Mouse (Mus musculus) hindbrain, embryonic 15.5 days (tissue): ENCODE measurements around the gene Nacc1. TPM values are rescaled to one million over a fixed set of nuclear protein-coding genes. Genes with fewer than 3 reads are reported as not detected.

Experiments
- ATAC-seq: fragments of 200-750 bp; cut with Nextera tagmentation; 2 replicates; pipeline ENCODE4 v1.8.0; 2017; ENCODE audit warnings: low read depth, moderate number of reproducible peaks, moderate TSS enrichment; ENCODE audit not compliant: low FRiP score
- H3K27ac ChIP-seq: fragments of 300-500 bp; sonication (generic); replicated peaks from 2 replicates; pipeline ENCODE4 v1.5.1; 2015; ENCODE audit warnings: mild to moderate bottlenecking, inconsistent platforms
- H3K27me3 ChIP-seq: fragments of 300-500 bp; sonication (generic); 2 replicates; pipeline ENCODE4 v1.6.1; 2015; ENCODE audit warnings: control low read depth, inconsistent platforms
- H3K36me3 ChIP-seq: fragments of 300-500 bp; sonication (generic); 2 replicates; pipeline ENCODE4 v1.6.1; 2015; ENCODE audit warnings: control low read depth, inconsistent platforms
- H3K4me1 ChIP-seq: fragments of 300-500 bp; sonication (generic); replicated peaks from 2 replicates; pipeline ENCODE4 v1.6.1; 2015; ENCODE audit warnings: control low read depth, inconsistent platforms
- H3K4me2 ChIP-seq: fragments of 300-500 bp; sonication (generic); 2 replicates; pipeline ENCODE4 v1.6.1; 2015; ENCODE audit warnings: moderate library complexity, mild to moderate bottlenecking, inconsistent platforms
- H3K4me3 ChIP-seq: fragments of 300-500 bp; sonication (generic); 2 replicates; pipeline ENCODE4 v1.5.1; 2015; ENCODE audit warnings: mild to moderate bottlenecking, inconsistent platforms
- H3K9ac ChIP-seq: fragments of 300-500 bp; sonication (generic); 2 replicates; pipeline ENCODE4 v1.6.1; 2015; ENCODE audit warnings: inconsistent platforms
- H3K9me3 ChIP-seq: fragments of 300-500 bp; sonication (generic); 2 replicates; pipeline ENCODE4 v1.6.1; 2016; ENCODE audit warnings: control low read depth, inconsistent platforms
- WGBS: fragments of 180-500 bp; shearing (Covaris S2); methylation state at CpG from one replicate; pipeline ENCODE4 v1.1.7; 2015; 5-methylcytosine and 5-hydroxymethylcytosine counted together
- polyA plus RNA-seq: library from polyadenylated mRNA; unstranded; fragments of >200 nt; fragmentation: Nextera tagmentation; extraction: Ambion mirVana; gene quantifications from 2 replicates; pipeline ENCODE4 v1.2.1, GENCODE M21; 2015

The Nacc1 gene
- polyA plus RNA-seq, 1 experiment from 2014 or later, result 16.1 TPM

DNA sequence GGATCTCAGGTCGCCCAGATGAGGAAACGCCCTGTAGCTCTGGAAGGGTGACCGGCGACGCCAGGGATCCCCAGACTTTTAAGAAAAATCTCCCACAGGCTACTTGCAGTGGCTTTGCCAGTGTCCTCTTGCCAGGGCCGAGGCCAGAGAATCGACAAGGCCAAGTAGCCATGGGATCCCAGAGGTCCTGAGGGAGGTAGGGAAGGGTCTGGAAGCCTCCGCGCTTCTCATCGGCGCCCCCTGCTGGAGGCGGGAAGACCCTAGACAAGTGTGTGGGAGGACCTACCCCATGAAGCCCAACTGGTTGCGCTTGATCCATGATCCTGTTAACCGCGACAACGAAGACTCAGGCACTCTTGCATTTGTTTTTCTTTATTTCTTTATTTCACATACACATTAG lies 16.7 kb upstream of the Nacc1 start:
- H3K4me2 ChIP-seq, result peak overlapping the region; percentile 51
- no peak overlapping the region; the same call in 1 of the 2 replicates for H3K9ac ChIP-seq
- H3K4me3 ChIP-seq, result no peak overlapping the region
- H3K27me3 ChIP-seq, result peaks cover 46% of the 10 kb centered on the region
- 2% methylated on average over 16 of the region's 16 CpGs for WGBS
- no peaks in the 10 kb centered on the region for H3K9me3 ChIP-seq
- peaks cover 45% of the 10 kb centered on the region for H3K4me1 ChIP-seq
- peak overlapping the region; percentile 68 for H3K27ac ChIP-seq
- ATAC-seq, result no peak
- peaks cover 3% of the 10 kb centered on the region for H3K36me3 ChIP-seq

DNA sequence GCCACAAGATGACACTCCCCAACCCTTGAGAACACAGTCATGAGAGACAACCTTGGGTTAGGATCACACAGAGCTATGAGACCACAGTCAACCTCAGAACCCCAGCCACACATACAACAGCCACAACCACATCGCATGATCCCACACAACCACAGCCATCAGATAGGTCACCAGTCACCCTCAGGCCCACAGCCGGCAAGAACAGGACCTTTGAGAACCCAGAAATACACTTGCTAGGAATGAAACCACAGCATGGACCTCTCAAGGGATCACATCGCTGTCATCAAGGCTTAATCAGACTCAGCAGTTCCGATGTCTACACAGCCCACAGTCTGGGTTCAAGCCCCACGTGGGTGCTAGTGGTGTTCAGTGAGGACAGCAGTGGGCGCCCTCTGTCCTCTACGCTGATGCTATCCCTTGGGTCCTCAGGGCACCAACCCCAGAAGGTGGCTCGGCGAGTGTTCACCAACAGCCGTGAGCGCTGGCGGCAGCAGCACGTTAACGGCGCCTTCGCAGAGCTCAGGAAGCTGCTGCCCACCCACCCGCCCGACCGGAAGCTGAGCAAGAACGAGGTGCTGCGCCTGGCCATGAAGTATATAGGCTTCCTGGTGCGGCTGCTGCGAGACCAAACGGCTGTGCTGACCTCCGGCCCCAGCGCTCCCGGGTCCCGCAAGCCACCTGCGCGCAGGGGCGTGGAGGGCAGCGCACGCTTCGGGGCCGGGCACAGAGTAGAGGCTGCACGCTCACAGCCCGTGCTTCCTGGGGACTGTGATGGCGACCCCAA lies 16.0 kb upstream of the Nacc1 start:
- Histone ChIP-seq H3K4me1 (peaks cover 43% of the 10 kb centered on the region), H3K4me3 (no peak overlapping the region), H3K27ac (peak overlapping the region; percentile 68), H3K4me2 (peak overlapping the region; percentile 51), H3K36me3 (peaks cover 10% of the 10 kb centered on the region), H3K9me3 (no peaks in the 10 kb centered on the region), H3K9ac (no peak overlapping the region; the same call in 1 of the 2 replicates), H3K27me3 (peaks cover 46% of the 10 kb centered on the region)
- 12% methylated on average over 38 of the region's 38 CpGs for WGBS
- ATAC-seq, result no peak

DNA sequence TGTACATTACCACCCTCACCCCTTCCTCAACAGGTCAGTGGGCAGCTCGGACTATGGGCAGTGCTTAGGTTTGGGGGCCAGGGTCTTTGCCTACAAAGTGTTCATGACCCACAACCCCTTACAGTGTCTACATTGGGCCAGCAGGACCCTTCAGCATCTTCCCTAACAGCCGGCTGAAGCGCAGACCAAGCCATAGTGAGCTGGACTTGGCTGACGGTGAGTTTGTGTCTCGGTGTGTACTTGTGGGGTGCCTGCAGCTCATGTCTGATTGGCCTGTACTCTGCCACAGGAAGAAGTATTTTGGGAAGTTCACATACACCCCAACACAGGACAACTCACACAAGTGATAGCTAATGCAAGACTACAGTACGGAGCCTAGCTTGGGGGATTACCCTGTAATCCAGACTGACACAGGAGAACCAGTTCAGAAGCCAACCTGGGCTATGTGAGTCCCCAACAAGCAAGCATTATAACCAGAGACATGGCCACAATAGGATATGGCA lies 15.4 kb upstream of the Nacc1 start:
- H3K9ac ChIP-seq, result no peak overlapping the region
- peaks cover 44% of the 10 kb centered on the region for H3K27me3 ChIP-seq

DNA sequence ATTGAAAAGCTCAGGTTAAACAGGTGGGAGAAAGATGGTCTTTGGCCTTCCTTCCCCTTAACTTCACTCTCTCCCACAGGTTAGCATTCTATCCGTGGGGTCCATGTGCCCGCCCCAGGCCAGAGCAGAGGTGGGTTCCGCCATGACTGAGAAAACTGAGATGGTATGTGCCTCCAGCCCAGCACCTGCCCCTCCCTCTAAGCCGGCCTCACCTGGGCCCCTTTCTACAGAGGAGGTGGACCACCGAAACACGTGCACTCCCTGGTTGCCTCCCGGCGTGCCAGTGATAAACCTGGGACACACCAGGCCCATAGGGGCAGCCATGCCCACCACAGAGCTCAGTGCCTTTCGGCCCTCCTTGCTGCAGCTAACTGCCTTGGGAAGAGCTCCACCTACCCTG lies 14.9 kb upstream of the Nacc1 start:
- Histone ChIP-seq H3K36me3 (peaks cover 16% of the 10 kb centered on the region), H3K9me3 (no peaks in the 10 kb centered on the region), H3K27me3 (peaks cover 39% of the 10 kb centered on the region), H3K9ac (no peak overlapping the region), H3K4me3 (no peak overlapping the region), H3K27ac (no peak overlapping the region), H3K4me1 (peaks cover 34% of the 10 kb centered on the region), H3K4me2 (peak overlapping the region; percentile 10; the same call in 1 of the 2 replicates)
- ATAC-seq, result no peak
- 72% methylated on average over 9 of the region's 9 CpGs for WGBS

More for the DNA sequence above, 15.4 kb upstream of the Nacc1 start:
- H3K36me3 ChIP-seq, result peaks cover 14% of the 10 kb centered on the region
- peak overlapping the region; percentile 51; the same call in 1 of the 2 replicates for H3K4me2 ChIP-seq
- H3K27ac ChIP-seq, result no peak overlapping the region
- no peak overlapping the region for H3K4me3 ChIP-seq
- 82% methylated on average over 6 of the region's 6 CpGs for WGBS
- H3K9me3 ChIP-seq, result no peaks in the 10 kb centered on the region
- ATAC-seq, result no peak
- peaks cover 39% of the 10 kb centered on the region for H3K4me1 ChIP-seq

DNA sequence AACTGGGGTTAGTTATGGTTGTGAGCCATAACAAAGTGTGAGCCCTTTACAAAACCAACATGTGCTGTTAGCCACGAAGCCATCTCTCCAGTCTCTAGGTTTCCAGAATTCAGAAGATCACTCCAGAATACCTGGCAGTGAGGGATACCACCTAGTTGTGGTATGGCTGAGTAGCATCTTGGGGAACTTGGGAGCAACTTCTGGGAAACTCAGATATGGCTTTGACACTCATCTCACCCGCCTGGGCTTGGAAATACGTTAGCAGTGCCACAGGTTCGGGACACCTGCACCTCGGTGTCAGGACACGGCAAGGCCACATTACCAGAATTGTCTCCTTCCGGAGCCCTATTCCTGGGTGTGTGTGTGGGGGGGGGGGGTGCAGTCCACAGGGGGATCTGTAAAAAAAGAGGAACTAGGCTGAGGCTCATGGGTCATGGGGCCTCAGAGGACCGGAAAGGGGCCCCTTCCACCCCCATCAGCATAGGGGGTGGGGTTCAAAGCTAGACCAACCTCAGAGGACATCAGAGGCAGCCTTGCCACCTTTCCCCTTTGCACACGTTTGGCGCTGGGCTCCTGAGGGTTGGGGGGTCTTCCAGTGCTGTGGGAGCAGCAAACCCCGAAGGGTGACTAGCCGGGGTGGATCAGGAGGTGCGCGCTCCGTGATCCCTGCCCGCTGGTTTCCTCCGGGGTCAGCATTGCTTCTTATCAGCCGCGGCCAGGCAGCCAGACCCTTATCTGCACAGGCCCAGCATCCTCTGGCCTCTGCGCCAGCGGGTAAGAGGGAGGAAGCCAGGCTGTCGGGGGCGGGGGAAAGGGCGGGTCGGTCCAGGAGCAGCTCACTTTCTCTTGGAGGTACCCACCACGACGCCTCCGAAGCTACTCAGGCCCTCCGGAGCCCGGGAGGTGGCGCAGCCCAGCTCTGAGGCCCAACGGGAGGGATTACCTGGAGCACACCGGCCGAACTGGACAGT lies 13.6 kb upstream of the Nacc1 start, which contains the start of gene Lyl1:
Gene Lyl1, plus strand, starts transcription at position 517 of the 971 bp plus-strand sequence.
- peaks cover 36% of the 10 kb centered on the region for H3K27me3 ChIP-seq
- no peak within 1 kb of the TSS for H3K9ac ChIP-seq
- peaks cover 25% of the 10 kb centered on the region for H3K36me3 ChIP-seq
- peak within 1 kb of the TSS; percentile 32 for H3K27ac ChIP-seq
- H3K4me1 ChIP-seq, result peaks cover 21% of the 10 kb centered on the region
- H3K4me3 ChIP-seq, result peak within 1 kb of the TSS; percentile 5
- WGBS, result 13% methylated on average over 34 of the region's 34 CpGs
- H3K4me2 ChIP-seq, result peak within 1 kb of the TSS; percentile 10
- ATAC-seq, result no peak
- no peaks in the 10 kb centered on the region for H3K9me3 ChIP-seq

DNA sequence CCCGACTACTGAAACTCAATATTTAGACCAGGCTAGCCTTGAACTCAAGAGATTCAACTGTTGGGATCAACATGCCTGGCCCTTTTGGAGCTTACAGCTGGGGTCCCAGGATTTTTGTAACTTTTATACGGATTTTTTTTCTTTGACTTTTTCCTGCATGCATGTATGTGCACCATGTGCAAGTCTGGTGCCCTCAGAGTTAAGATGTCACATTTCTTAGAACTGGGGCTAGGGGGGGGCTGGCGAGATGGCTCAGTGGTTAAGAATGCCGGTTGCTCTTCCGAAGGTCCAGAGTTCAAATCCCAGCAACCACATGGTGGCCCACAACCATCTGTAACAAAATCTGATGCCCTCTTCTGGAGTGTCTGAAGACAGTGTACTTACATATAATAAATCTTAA lies 12.9 kb upstream of the Nacc1 start:
- Histone ChIP-seq H3K27me3 (peaks cover 36% of the 10 kb centered on the region), H3K9ac (no peak overlapping the region), H3K9me3 (no peaks in the 10 kb centered on the region), H3K27ac (0 out of 2 replicates have a peak overlapping the region, but pooled peaks have one; percentile 2), H3K4me2 (no peak overlapping the region), H3K36me3 (peaks cover 25% of the 10 kb centered on the region), H3K4me3 (no peak overlapping the region), H3K4me1 (peaks cover 18% of the 10 kb centered on the region)
- ATAC-seq, result no peak
- WGBS, result 85% methylated on average over 5 of the region's 5 CpGs

DNA sequence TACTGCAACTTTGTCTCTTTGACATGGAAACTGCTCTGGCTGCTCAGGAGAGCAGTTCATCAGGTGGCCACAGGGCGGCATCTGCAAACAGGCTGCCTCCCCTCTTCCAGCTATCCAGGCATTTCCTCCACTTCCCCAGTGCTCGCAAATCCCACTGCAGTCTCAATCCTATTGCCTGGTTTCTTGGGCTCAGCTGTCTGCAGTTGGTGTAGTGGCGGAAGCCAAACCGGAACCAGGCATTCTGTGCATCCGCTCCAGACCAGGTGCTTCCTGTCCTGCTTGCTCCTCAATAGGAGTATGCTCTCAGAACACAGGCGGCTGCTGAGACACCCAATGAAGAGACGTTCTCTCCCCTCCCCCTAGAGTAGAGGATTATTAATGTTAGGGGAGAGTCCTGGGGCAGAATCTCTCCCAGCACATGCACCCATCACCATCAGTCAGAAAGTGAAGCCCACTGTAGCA lies 12.2 kb upstream of the Nacc1 start:
- no peaks in the 10 kb centered on the region for H3K9me3 ChIP-seq
- WGBS, result 61% methylated on average over 7 of the region's 7 CpGs
- H3K9ac ChIP-seq, result no peak overlapping the region
- peak; percentile 25; the same call in 1 of the 2 replicates for ATAC-seq
- no peak overlapping the region for H3K4me3 ChIP-seq
- peaks cover 25% of the 10 kb centered on the region for H3K36me3 ChIP-seq
- no peak overlapping the region for H3K4me2 ChIP-seq
- H3K27me3 ChIP-seq, result peaks cover 30% of the 10 kb centered on the region
- peaks cover 14% of the 10 kb centered on the region; the same call in 1 of the 2 replicates for H3K4me1 ChIP-seq
- peak overlapping the region; percentile 46 for H3K27ac ChIP-seq

DNA sequence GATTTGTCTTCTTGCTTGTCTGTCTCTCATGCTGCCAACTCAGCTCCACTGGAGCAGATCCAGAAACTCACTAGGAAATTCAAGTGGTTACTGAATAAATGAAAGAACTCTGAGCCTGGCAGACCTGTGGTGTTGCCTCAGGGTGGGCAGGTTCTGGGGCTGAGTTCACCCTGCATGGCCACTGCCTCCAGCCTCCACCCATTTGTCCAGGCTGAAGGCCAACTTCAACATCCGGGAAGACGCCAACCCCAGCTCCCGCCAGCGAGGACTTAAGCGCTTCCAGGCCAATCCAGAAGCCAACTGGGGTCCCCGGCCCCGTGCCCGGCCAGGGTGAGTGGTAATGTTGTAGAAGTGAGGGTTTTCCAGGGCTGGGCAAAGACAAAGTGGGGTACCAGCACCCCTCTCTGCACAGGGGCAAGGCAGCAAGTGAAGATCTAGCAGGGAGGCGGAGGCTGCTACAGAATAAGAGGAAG lies 11.3 kb upstream of the Nacc1 start:
- H3K4me3 ChIP-seq, result no peak overlapping the region
- no peak overlapping the region for H3K4me2 ChIP-seq
- H3K4me1 ChIP-seq, result peaks cover 10% of the 10 kb centered on the region; the same call in 1 of the 2 replicates
- no peak for ATAC-seq
- H3K36me3 ChIP-seq, result peaks cover 25% of the 10 kb centered on the region
- peak overlapping the region; percentile 46 for H3K27ac ChIP-seq
- H3K9ac ChIP-seq, result no peak overlapping the region
- peaks cover 26% of the 10 kb centered on the region for H3K27me3 ChIP-seq
- 83% methylated on average over 9 of the region's 9 CpGs for WGBS
- no peaks in the 10 kb centered on the region for H3K9me3 ChIP-seq

DNA sequence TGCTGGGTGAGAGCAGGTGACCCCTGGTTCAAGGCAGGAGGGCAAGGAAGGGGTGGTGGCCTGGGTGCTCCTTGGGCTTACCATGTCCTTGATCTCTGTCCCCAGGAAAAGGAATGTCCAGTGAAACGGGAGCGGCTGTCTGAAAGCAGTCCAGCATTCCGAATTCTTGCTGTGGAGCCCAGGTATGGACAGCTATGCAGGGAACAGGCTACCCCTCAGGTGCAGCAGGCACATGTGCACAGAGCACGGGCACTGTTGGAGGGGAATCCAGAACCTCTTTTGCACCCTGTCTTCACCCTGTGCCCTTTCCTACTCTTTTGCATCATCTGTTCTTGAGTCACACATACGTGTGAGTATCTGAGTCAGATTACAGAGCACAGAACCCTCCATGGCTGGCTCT lies 10.6 kb upstream of the Nacc1 start:
- WGBS, result 90% methylated on average over 5 of the region's 5 CpGs
- Histone ChIP-seq H3K9me3 (no peaks in the 10 kb centered on the region), H3K4me3 (no peak overlapping the region), H3K27ac (no peak overlapping the region), H3K36me3 (peaks cover 25% of the 10 kb centered on the region), H3K4me2 (no peak overlapping the region), H3K9ac (no peak overlapping the region), H3K4me1 (peaks cover 5% of the 10 kb centered on the region; the same call in 1 of the 2 replicates), H3K27me3 (peaks cover 20% of the 10 kb centered on the region)
- ATAC-seq, result no peak

DNA sequence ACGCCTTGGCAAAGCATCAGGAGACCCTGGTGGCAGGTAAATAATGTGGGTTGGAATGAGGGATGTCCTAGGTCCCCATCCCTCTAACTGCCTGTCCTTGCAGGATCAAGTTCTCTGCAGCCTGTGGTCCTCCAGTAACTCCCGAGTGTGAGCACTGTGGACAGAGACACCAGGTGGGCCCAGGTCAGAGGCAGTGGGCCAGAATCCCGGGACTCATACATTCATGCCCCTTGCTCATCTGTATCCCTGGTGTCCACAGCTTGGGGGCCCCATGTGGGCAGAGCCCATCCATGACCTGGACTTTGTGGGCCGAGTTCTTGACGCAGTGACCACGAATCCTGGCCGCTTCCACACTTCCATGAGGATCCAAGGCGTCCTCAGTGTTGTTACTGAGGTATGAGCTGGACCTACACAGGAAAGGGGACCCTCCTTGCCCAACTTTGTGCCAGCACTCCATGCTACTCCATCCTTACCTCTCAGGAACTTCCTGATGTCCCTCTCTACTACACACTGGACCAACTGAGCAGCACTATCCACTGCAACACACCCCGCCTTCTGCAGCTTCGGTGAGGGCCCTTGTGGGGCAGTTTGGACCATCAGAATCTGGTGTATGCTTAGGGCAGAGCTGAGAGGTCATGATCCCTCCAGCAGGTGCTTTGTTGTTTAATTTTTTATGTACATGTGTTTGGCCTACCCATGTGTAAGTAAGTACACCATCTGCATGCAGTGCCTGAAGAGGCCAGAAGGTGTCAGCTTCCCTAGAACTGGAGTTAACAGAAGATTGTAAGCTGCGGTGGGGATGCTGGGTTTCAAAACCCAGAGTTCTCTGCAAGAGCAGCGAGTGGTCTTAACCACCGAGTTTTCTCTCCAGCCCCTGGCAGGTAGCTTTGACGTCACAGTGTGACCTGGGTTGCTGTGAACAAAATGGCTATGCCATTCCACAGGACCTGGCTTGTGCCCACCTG lies 9.8 kb upstream of the Nacc1 start:
- no peak overlapping the region for H3K4me2 ChIP-seq
- peaks cover 12% of the 10 kb centered on the region for H3K27me3 ChIP-seq
- 92% methylated on average over 14 of the region's 14 CpGs for WGBS
- H3K27ac ChIP-seq, result no peak overlapping the region
- no peak for ATAC-seq
- no peak overlapping the region for H3K9ac ChIP-seq
- no peak overlapping the region for H3K4me3 ChIP-seq
- H3K9me3 ChIP-seq, result no peaks in the 10 kb centered on the region
- H3K36me3 ChIP-seq, result peaks cover 28% of the 10 kb centered on the region
- H3K4me1 ChIP-seq, result peaks cover 5% of the 10 kb centered on the region; the same call in 1 of the 2 replicates
